Mouse (Mus musculus) kidney, adult 8-10 months (tissue): ENCODE measurements around the gene Denr.
A peak's percentile ranks its signal among the peaks of the same experiment; 100 is the strongest.

Experiments
- DNase-seq, 2 experiments: peaks; one replicate each; pipeline ENCODE4 v3.0.0; 2022

The Denr gene

DNA sequence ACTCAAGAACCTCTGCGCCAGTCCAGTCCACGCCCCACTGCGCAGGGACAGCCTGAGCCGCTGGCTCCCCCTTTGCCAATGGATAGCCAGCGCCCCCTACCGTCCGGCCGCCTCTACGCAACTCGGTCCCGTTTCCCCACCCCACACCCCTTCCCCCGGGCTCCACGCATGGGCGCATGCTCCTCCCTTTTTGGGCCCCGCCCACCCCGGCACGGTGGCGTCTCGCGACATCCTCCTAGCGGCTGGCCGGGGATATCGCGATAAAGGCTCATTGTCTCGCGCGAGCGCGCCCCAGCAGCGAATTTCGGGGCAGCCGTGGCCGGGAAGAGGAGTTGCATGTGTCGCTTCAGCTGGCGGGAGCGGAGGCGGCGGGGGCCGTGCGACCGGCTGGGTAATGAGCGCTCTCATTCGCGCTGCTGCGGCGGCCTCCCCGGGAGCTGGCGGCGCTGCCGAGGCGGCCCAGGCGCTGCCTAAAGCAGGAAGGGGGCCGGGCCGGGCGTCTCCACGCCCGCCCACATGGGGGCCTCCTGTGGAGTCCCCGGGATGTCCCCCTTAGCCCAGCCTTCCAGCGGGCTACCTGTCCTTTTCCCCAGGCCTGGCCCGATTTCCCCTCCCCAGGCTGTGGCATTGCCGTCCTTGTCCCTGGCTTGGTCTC lies at the start of gene Denr:
TSS of gene Denr (plus strand) at position 200 of the 655 bp plus-strand sequence.
- peak; percentile 96 to 99 for DNase-seq

DNA sequence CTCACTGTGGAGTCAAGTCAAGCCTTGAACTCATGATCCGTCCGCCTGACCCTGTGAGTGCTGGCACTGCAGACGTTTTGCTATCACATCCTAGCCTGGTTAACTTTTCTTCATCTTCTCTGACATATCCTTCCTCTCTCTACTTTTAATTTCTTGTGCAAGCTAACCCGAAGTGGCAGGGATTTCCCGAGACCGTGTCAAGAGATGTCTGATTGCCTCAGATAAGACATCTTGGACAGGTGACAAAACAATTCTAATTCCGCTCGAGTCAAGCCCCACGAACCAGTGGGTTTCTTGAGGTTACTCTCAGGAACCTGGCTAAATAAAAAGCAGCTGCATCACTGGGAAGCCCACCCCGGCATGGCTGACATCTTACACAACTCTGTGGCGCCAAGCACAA lies 48.2 kb upstream of the Denr start:
- no peak for DNase-seq

DNA sequence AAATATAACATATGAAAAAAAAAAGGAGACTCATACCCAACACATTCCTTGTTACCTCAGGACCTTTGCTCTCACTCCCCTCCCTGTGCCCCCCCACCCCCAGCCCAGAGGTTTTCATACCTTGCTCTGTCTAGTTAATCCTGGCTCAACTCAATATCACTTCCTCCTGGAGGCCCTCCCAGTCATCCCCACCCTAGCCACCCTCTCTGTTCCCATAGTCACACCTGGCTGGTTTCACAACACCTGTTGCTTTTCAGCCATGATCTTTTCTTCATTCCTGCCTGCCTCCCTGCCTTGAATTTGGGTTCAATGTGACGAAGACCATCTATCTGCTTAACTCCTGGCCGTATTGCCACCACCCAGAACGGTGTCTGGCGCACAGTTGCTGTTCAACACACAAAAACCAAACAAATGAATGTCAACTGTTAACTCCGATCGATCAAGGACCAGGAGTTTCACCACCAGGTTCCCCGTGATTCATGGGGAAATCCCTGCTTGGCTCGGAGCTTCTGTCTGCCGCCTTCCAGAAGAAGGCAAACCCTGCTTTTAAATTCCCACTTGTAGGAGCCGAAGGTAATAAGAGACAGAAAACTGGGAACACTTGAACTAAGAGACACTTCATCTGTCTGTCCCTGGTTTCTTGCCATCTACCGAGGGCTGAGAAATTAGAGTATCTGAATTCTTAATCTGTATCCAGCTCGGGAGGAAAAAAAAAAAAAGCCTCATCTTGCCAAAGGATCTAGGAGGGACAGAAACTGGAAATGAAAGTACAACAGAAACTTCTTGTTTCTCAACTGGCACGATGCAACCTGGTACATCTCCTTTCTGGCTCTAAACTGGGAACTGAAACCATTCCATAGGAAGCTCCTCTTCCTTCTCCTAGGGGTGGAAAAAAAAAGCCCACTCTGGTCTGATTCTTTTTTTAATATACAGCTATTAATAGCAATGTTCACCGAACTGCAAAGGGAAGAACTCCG lies 44.3 kb upstream of the Denr start:
- no peak for DNase-seq

DNA sequence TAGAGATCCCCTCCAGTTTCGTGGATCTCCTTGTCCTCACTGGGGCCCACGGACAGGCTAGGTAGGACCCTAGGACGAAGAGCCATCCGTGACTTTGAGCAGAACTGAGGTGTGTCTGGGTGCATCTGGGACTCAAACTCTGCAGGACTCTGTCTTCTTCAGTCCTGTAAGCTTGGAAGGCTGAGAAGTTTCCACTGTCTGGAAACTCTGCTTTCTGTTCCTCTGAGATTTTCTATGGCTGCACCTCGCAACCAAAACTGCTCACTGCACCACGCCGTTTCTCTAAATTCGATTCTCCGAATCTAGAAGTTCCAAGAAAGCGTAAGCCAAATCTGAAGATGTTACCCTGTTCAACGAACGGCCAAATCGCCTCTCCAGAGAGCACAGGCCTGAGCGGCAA lies 43.0 kb upstream of the Denr start:
- no peak for DNase-seq

DNA sequence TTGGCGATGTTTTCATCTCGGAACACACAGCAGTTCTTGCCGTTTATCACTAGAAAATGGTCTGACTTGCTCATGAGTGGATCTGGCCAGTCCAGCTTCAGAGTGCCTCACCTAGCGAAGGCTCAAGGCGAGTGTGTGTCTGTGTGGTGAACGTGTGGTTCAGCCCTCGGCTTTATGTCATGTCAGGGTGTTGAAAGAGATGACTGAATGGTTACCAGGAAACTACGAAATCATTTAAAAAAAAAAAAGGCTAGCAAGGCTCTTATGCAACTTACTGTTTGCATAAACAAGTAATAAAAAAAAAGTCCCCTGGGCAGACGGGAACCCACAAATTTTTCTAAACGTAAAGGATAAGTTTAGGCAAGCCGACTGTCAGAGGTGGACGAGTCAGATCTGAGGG lies 41.6 kb upstream of the Denr start, which contains the start of gene Hcar2:
TSS of gene Hcar2 (minus strand) at position 135 of the 400 bp plus-strand sequence.
- DNase-seq: no peak

DNA sequence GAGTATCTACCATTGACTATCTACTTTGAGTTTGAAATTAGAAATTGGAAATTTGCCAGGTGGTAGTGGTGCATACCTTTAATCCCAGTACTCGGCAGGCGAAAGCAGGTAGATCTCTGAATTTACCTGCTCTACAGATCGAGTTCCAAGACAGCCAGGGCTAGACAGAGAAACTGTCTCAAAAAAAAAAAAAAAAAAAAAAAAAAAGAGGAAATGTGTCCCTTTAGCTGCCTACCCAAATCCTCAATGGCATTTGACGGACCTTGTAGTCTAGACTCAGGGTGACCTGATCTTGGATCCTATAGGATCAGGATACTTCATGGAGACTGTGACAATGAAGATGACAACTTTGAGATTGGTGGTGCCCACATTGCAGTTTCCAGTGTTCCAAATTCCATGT lies 40.5 kb upstream of the Denr start:
- no peak for DNase-seq

DNA sequence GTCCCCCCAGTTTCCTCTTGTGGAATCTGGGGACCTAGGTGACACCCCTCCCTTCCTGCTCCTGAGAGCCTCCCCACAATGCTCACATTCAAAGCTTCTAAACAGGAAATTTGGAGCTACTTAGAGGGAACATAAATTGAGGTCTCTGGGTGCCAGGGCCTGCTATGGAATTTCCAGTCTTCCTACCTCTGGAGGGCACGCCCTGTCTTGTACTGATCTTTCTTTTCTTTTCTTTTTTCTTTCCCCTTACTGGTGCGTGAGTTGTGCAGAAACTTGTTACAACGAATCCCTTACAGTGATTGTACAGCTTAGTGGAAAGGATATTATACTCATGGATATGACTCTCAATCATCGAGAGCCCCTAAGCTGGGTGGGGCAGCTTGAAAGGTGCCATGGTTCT lies 37.4 kb upstream of the Denr start:
- no peak for DNase-seq

DNA sequence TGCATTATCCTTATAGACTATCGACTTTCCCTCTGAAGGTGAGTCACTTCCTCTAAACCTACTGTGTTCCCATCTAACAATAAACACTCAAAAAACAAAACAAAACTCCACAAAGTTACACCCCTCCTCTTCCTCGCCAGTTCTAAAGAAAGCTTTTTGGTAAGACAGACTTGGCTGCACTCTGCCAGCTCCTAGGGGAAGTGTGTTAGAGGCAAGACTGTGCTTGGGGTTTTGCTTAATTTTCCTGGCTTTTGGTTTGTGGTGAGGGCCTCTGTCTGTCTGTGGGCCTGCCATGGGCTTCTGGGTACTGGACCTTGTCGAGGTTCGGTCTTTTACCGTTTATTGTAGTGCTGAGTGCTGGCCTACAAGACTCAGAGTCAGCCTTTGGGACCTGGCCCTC lies 32.8 kb upstream of the Denr start:
- no peak for DNase-seq

DNA sequence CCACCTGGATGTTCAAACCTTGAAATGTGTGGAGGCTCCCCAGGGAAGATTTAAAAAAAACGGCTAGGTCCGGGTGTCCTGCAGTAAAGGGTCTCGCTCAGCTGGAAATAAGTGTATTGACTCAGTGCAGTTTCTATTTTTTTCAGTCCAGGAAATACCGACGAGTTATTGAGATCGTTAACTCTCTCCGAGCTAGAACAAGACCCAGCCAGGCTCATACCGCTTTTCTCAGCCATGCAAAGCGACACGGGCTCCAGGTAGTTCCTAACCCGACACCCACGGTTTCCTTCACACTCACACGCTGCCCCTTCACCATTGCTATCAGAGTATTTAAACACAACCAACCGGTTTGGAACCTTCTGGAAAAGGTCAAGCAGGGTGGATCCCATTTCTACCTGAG lies 28.9 kb upstream of the Denr start:
- DNase-seq: no peak

DNA sequence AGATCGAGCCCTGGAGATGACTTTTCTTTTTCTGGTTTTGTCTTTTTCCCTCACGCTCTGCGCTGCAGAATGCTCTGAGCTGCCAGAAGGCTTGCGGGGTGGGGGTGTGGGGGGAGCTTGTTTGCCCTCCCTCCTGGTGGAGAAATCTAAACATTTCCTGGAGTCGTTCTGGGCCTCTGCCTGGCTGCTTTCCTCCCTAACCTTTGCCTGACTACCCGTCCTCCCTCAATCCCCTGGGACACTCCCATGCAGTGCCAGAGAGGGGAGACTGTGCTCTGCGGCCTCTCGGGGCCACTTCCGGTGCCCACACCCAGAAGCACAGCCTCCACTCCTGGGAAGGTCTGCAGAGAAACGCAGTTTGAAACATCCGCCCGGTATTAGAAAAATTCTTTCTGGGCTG lies 27.0 kb upstream of the Denr start, which contains the start of gene Hcar1:
TSS of gene Hcar1 (minus strand) at position 93 of the 400 bp plus-strand sequence.
- peak in 1 of 2 experiments; percentile 22 for DNase-seq

DNA sequence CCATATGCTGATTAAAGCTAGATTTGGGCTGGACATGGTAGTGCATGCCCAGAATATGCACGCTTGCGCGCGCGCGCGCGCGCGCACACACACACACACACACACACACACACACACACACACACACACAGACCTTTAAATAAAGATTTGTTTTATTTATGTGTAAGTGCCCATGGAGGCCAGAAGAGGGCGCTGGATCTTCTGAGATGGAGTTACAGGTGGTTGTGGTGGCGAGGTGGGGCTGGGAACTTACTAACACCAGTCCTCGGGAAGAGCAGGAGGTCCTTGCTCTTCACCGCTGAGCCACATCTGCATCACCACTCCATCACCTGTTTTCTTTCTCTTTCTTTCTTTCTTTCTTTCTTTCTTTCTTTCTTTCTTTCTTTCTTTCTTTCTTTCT lies 26.2 kb upstream of the Denr start:
- no peak for DNase-seq

DNA sequence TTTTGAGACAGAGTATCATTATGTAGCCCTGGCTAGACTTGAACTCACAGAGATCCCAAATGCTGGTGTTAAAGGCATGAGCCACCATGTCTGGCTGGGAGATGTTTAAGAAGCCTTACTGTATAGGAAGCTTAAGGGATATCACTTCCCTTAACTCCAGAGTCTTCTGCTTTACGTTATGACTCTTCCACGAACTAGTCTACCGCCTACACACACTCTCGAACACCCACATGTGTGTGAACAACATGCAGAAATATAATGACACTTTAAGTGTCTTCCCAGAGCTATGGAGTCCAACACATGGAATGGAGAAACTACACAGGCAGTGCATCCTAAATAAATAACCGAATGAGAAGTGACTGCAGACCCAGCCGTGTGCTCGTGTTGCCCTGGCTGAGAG lies 23.1 kb upstream of the Denr start:
- DNase-seq: no peak

DNA sequence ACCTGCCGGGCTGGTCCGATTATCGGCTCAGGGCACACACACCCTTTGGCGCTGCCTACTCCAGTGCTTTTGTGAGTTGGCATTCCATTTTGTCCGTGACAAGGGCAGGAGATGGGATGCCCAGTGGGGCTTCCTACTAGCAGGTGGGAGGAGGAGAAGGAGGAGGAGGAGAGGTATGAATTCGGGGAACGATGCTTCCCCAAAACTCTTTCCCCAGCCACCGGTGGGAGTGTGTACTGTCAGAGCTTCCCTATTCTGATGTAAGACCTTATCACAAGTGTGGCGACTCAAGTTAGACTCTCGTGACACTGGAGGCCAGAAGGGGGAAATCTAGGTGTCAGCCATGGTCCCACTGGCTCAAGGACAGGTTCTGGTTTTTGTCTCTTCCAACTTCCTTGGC lies 22.6 kb upstream of the Denr start:
- no peak for DNase-seq

DNA sequence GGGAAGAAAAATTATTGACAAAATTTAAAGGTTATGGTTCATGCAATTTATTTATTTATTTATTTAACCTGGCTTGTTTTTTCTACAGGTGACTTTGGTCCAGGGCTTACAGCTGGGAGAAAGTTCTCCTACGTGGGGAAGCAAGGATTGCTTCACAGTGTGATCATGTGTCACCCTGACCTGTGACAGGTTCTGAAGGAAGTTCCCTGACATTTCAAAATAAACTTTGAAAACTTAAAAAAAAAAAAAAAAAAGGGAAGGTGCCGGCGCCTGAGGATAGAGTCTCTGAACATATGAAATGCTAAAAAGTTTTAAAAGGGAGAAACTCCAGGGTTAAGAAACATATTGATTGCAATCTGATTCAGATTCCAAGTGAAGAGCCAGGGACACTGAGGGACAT lies 20.6 kb upstream of the Denr start:
- DNase-seq: no peak

DNA sequence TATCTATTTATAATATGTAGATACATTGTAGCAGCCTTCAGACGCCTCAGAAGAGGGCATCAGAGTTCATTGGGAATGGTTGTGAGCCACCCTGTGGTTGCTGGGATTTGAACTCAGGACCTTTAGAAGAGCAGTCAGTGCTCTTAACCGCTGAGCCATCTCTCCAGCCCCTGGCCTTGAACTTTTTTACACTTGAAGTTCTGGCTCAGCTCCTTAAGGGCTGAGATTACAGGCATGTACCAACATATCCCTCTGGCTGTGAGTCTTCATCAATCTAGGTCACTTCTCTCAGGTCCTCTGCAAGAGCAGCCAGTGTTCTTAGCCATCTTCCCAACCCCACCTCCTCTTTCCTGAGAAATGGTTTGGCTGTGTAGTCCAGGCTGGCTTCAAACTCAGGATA lies 16.7 kb upstream of the Denr start:
- DNase-seq: no peak

DNA sequence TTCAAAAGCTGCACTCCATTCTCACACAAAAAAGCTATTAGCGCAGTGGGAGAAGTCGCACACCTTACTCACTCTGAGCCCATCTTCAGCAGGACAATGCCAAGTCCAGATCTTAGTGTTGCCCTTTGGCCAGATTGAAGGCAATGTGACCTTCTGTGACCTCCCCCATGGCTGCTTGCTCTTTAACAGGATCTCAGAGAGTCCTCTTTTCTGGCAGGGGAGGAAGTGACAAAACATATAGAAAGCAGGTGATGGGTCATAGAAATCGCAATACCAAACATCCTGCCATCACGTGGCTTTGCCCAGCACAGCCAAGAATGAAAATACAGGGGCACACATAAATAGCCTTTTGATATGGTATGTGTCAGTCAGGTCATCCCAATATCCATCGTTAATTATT lies 16.0 kb upstream of the Denr start:
- DNase-seq: no peak

DNA sequence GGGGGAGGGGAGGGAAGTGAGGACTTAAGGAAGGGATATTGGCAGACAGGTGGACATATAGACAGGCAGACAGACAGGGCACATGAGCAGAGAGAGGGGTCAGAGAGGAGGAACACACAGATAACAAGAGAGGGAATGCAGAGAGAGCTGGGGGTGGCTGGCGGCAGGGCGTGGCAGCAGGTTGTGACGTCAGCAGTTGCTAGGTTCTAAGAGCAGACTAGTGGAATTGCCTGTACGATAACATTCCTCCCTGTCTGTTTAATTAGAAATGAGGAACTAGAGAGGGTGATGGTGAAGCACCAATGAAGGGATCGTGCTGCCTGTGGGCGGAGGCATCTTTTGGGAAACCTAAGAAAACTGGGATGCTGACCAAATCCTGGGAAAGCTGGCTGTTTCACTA lies 15.3 kb upstream of the Denr start:
- DNase-seq: no peak

DNA sequence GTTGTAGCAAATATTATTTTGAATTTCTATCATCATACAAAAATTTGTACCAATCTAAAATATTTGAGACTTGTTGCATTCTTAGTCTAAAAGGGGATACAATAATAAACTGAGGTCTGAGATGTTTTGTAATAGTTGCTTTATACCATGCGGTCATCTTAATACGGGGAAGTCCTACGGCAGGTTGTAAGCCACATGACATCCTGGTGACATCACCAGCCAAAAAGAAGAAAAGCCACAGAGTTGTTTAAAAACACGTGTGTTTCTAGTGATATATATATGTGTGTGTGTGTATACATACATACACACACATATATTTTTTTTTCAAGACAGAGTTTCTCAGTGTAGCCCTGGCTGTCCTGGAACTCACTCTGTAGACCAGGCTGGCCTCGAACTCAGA lies 13.5 kb upstream of the Denr start:
- no peak for DNase-seq

DNA sequence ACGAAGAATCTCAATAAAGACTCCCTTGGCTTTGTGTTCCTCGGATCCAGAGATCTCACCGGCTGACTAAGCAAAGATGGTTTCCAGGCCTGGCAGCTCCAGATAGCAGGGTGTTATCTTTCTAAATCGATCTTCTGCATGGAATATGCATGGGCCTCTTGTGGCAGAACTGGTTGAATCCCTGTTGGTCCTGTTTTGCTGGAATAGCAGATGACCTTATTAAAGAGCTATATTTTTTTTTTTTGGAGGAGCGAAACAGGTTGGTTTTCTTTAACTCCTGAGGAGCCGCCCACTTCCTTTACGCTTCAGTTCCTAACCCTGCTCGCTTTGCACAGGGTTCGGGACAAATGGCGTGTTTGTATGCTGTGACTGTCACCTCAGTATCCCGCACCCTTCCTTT lies 10.6 kb upstream of the Denr start:
- DNase-seq: no peak

DNA sequence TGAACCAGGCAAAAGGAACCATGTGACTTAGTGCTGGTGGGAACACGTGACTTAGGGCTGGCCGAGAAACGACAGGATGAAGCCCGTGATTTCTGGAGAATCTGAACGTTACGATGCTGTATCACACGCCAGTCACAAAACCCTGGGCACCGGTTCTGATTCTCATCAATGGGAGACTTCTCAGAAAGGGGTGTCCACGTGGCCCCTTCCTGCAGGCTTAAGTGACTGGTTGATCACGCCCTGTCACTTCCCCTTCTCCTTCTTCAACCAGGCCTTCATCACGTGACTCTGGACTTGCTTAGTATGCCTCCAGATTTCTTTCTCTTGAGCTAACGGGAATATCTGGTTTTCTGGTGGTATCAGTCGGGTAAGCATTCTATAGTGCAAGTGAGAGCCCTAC lies 9.6 kb upstream of the Denr start:
- no peak for DNase-seq

DNA sequence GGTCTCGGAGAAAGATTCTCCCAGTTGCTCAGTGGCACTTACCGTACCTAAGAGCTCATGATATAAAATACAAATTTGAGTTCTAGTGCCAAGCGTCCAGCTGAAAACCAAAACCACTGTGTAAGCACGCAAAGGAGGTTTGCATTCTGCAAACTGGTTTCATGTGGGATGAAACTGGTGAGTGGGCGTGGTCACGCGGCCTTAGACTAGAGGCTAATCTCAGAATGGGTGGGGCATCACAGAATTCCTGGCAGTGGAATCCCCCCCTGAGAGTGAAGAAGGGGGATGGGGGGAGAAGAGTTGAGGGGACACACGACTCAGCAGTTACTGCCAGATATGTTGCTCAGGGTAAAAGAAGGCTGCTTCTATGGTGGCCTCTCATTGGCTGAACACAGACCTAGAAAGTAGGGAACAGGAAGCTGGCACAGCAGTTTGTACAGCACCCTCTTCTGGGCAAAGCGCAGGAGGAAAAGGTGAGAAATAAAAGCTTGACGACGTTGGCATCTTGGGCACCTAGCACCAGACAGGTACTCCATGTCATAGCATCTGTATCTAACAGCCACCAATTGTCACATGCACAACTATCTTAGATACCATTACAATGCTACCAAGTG lies 2.8 kb upstream of the Denr start:
- DNase-seq: no peak

DNA sequence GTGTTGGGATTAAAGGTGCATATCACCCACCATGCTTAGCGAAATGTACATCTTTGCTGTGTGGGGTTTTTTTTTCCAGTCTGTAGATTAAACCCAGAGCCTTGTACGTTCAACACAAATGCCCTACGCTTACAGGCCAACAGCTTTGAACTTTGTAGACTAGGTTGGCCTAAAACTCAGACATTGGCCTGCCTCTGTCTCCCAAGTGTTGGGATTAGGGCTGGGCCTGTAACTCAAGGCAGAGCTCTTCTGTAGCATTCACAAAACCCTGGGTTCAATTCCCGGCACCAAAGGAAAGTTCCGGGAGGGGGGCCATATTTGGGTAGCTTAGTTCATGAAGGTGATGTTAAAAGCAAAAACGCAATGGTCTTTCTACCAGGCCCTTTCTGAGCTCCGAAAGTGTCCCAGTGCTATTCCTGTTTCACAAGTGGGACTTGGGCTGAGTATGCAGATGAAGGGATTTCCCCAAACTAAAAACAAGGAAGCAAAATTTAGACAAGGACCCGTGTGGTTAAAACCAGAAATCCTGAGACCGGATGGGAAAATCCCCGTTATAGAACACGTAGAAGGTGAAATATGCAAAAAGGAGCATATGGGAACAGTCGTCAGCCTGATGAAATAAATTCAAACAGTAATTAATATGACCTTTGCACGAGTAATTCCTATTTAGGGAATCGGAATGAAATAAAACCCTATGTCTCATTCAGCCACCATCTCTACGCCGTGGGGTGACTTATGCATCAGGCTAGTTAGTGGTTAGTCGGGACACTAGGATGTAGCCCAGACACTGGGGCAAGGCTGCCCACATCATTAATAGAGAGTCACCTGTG lies 614 bp upstream of the Denr start:
- DNase-seq: no peak

DNA sequence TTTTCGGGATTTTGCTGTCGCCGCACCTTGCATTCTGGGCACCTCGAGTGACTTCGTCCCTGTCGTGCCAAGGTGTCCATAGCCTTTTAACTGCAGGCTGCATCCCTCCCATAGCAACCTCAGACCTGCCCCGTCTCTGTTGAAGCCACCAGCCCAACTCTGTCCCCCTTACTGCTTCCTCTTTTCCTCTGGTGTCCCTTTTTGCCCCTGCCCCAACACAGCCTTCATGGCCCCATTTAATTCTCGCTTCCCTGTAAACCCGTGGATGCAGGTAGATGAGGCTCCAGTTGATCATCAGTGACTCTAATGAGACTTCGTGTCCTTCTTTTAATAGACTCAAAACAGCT lies 629 bp downstream of the Denr start:
- DNase-seq: no peak
